8 mouse cellular contexts compared by ENCODE assay signal in the genomic region with DNA sequence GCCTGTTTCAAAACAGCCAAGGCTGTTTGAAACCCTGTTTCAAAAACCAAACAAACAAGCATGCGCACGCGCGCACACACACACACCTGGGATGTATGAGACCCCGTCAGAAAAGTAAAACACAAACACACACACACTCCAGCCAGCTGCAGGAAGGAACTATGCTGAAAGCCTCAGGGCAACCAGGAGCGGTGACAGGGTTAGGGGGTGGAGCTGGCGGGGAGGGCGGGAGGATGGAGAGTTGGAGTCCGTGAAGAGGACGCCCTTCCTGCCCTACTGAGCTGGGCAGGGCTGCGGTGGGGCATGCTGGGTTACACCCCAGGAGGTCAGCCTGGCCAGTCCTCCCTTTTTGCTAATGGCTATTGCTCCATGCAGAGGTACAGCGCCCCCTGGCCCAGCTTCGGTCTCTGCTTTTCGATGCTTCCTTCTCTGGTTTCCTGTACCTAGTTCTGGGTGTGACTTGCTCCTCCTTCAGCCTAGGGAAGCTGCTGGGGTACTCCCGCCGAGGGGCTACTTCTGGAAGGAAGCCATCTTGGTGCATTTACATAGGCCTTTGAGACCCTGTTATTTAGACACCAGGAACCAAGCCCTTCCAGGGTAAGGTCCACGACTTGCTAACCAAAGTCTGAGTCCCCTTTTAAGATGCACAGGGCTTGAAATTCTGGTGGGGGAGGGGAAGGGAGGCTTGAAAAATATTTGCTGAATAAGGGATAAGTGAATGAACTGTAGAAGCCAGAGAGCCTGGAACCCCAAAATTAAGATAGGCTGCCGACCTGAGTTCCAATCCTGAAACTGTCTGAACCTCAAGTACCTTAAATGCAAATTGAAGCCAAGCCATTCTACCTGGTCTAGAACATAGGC. TPM values are rescaled to one million over a fixed set of nuclear protein-coding genes. Genes with fewer than 3 reads are reported as not detected.
DNase-seq lines count a peak whose midpoint lies in the region; ATAC-seq and TF ChIP-seq lines count a peak whose summit lies in the region.

No protein-coding gene starts in this region.

- H3K27ac ChIP-seq in gastrocnemius, adult 2 months: peak overlapping the region; percentile 76
- 0 out of 2 replicates have a peak overlapping the region, but pooled peaks have one; percentile 2 for H3K27ac ChIP-seq in hindbrain, postnatal 0 days
- H3K27ac ChIP-seq in left cerebral cortex, adult 2 months: no peak overlapping the region

- peaks cover 7% of the 10 kb centered on the region; the same call in 1 of the 2 replicates for H3K4me1 ChIP-seq in hindbrain, postnatal 0 days (ENCODE audit: insufficient read depth, low read length)

- peak overlapping the region; percentile 58 for H3K4me2 ChIP-seq in hindbrain, postnatal 0 days (ENCODE audit: low read depth, low read length)

- peak; percentile 93 for ATAC-seq in common myeloid progenitor, adult 5-6 weeks (replicated peaks; ENCODE audit: low read depth, poor library complexity, severe bottlenecking)
- peak; percentile 56; the same call in 1 of the 2 replicates for ATAC-seq in hindbrain, postnatal 0 days
- peak; percentile 97 for ATAC-seq in megakaryocyte, adult 5-6 weeks (ENCODE audit: poor library complexity, severe bottlenecking)

- H3K36me3 ChIP-seq in hindbrain, postnatal 0 days (ENCODE audit: insufficient read depth, low read length): no peaks in the 10 kb centered on the region

- H3K9ac ChIP-seq in hindbrain, postnatal 0 days (replicated peaks; ENCODE audit: low read length): peak overlapping the region; percentile 38

- WGBS in hindbrain, postnatal 0 days: 14% methylated on average over 17 of the region's 18 CpGs

- H3K9me3 ChIP-seq in hindbrain, postnatal 0 days (ENCODE audit: low read length): no peaks in the 10 kb centered on the region

- no peaks in the 10 kb centered on the region for H3K27me3 ChIP-seq in hindbrain, postnatal 0 days (ENCODE audit: insufficient read depth, low read length)

- intact Hi-C loops in gastrocnemius, adult 2 months (cut with DNase I): loop anchor here (1.0 kb wide), 1 partner anchor 48 kb away; a partner anchor contains a TSS
- intact Hi-C loops in left cerebral cortex, adult 2 months (cut with DNase I): no loop called here

- TF ChIP-seq CTCF in gastrocnemius, adult 2 months (IDR thresholded peaks at IDR 0.05): peak; percentile 74
- peak; percentile 70 for TF ChIP-seq CTCF in hindbrain, postnatal 0 days (IDR thresholded peaks at IDR 0.05; ENCODE audit: low read depth)
- TF ChIP-seq CTCF in left cerebral cortex, adult 2 months (IDR thresholded peaks at IDR 0.05): peak; percentile 72

- DNase-seq in T-cell, adult 2 months (ENCODE audit: low spot score): peak; percentile 68
- DNase-seq in gastrocnemius, adult 2 months: peak; percentile 87
- peak; percentile 52 for DNase-seq in hindbrain, postnatal 0 days (ENCODE audit: low spot score)
- peak; percentile 55 to 60 for DNase-seq in left cerebral cortex, adult 2 months (ENCODE audit: extremely low spot score in 1 of 2, low spot score in 2 of 2)
- peak; percentile 56 to 70 for DNase-seq in right cerebral cortex, adult 2 months (ENCODE audit: low spot score in 2 of 2)
- DNase-seq in urinary bladder, postnatal 14 days (ENCODE audit: low spot score): peak; percentile 92

- H3K4me3 ChIP-seq in gastrocnemius, adult 2 months: peak overlapping the region; percentile 59
- H3K4me3 ChIP-seq in hindbrain, postnatal 0 days (ENCODE audit: low read length): peak overlapping the region; percentile 30
- H3K4me3 ChIP-seq in left cerebral cortex, adult 2 months: peak overlapping the region; percentile 43

RNA-seq across cellular contexts. Expression of a gene that starts 48.2 kb away (rescaled TPM):
- total RNA-seq in common myeloid progenitor, adult 5-6 weeks (2017): 202 and 239 TPM in 2 replicates
- total RNA-seq in gastrocnemius, adult 2 months (2021): 100 to 1,000 TPM in 1 of 2 experiments, 10 to 100 TPM in 1; 89.4 to 110 TPM
- 122 and 127 TPM in 2 replicates for total RNA-seq in hindbrain, postnatal 0 days (2014; rRNA removed)
- 446 and 451 TPM in 2 replicates for polyA plus RNA-seq in hindbrain, postnatal 0 days (2015; fragmentation: Nextera tagmentation; extraction: Ambion mirVana)
- total RNA-seq in left cerebral cortex, adult 2 months (2021): 100 to 1,000 TPM; 126 to 153 TPM
- total RNA-seq in megakaryocyte, adult 5-6 weeks (2015): 176 and 189 TPM in 2 replicates
- 150 and 189 TPM in 2 replicates for total RNA-seq in megakaryocyte, adult 5-6 weeks (2017)
